Mouse (Mus musculus) small intestine, adult 2 months (tissue): ENCODE data around the gene Tcea3.

Source experiments
- CTCF ChIP-seq: fragments of 200-500 bp; IDR thresholded peaks from 2 replicates; pipeline ENCODE4 v1.5.1; 2012; ENCODE audit warnings: low read depth, mild to moderate bottlenecking, control low read depth, inconsistent platforms, low read length, moderate library complexity, mixed read lengths; ENCODE audit not compliant: insufficient replicate concordance, insufficient read length; ENCODE audit errors: extremely low read depth
- POLR2A ChIP-seq: fragments of 200-500 bp; IDR thresholded peaks from 2 replicates; pipeline ENCODE4 v1.6.1; 2012; ENCODE audit warnings: low read depth, mild to moderate bottlenecking, control low read depth, inconsistent platforms, low read length, moderate library complexity

GRCm38 (mm10) chr4:136282621-136283480, 35.3 kb downstream of the Tcea3 start:
- no peak for TF ChIP-seq CTCF
- no peak for TF ChIP-seq POLR2A
